Mouse (Mus musculus) intestine, postnatal 0 days (tissue): ENCODE data around the gene I0C0044D17Rik. TPM values are rescaled to one million over a fixed set of nuclear protein-coding genes. Genes with fewer than 3 reads are reported as not detected.

ENCODE experiments used
- ATAC-seq: fragments of 200-750 bp; cut with Nextera tagmentation; 2 replicates; pipeline ENCODE4 v1.8.0; 2017; ENCODE audit warnings: mild to moderate bottlenecking, moderate TSS enrichment, moderate library complexity
- H3K27ac ChIP-seq: fragments of 300-500 bp; sonication (generic); 2 replicates; pipeline ENCODE4 v1.5.1; 2014; ENCODE audit warnings: mild to moderate bottlenecking, low read depth, low read length, moderate library complexity
- H3K27me3 ChIP-seq: fragments of 300-500 bp; sonication (generic); replicated peaks from 2 replicates; pipeline ENCODE4 v1.6.1; 2014; ENCODE audit warnings: low read length, mixed read lengths; ENCODE audit not compliant: control insufficient read depth, insufficient read depth
- H3K36me3 ChIP-seq: fragments of 300-500 bp; sonication (generic); 2 replicates; pipeline ENCODE4 v1.6.1; 2014; ENCODE audit warnings: mild to moderate bottlenecking, moderate library complexity; ENCODE audit not compliant: control insufficient read depth, insufficient read depth
- H3K4me1 ChIP-seq: fragments of 300-500 bp; sonication (generic); replicated peaks from 2 replicates; pipeline ENCODE4 v1.6.1; 2014; ENCODE audit warnings: antibody characterized with exemption, low read length, mixed read lengths; ENCODE audit not compliant: control insufficient read depth, insufficient read depth
- H3K4me2 ChIP-seq: fragments of 300-500 bp; sonication (generic); replicated peaks from 2 replicates; pipeline ENCODE4 v1.6.1; 2014; ENCODE audit warnings: low read depth, mild to moderate bottlenecking, moderate library complexity
- H3K4me3 ChIP-seq: fragments of 300-500 bp; sonication (generic); 2 replicates; pipeline ENCODE4 v1.5.1; 2014; ENCODE audit warnings: low read depth, low read length
- H3K9ac ChIP-seq: fragments of 300-500 bp; sonication (generic); 2 replicates; pipeline ENCODE4 v1.6.1; 2014; ENCODE audit warnings: mild to moderate bottlenecking, low read depth, low read length
- H3K9me3 ChIP-seq: fragments of 300-500 bp; sonication (generic); 2 replicates; pipeline ENCODE4 v1.6.1; 2016; ENCODE audit warnings: mixed run types; ENCODE audit not compliant: control insufficient read depth
- CTCF ChIP-seq: sonication (generic); IDR thresholded peaks from 2 replicates; pipeline ENCODE4 v1.5.1; 2016; ENCODE audit warnings: low read depth, mild to moderate bottlenecking, control low read depth, antibody characterized with exemption, moderate library complexity
- WGBS: fragments of 180-500 bp; shearing (Covaris S2); extraction: QIAGEN DNeasy Blood & Tissue Kit; methylation state at CpG from one replicate; pipeline ENCODE4 v1.1.7; 2014; 5-methylcytosine and 5-hydroxymethylcytosine counted together
- polyA plus RNA-seq: library from polyadenylated mRNA; unstranded; fragments of >200 nt; fragmentation: Nextera tagmentation; extraction: Ambion mirVana; gene quantifications from 2 replicates; pipeline ENCODE4 v1.2.1, GENCODE M21; 2015

Gene I0C0044D17Rik
- polyA plus RNA-seq, 1 experiment from 2014 or later: not detected

GRCm38 (mm10) chr4:98817184-98817911 lies 6.3 kb downstream of the I0C0044D17Rik start, which contains the start of gene Kank4:
Gene Kank4, minus strand, starts transcription at chr4:98817537.
- Histone ChIP-seq H3K36me3 (no peaks in the 10 kb centered on the region), H3K4me3 (peak within 1 kb of the TSS; percentile 71), H3K4me2 (peak within 1 kb of the TSS; percentile 99), H3K9me3 (no peaks in the 10 kb centered on the region), H3K9ac (peak within 1 kb of the TSS; percentile 40), H3K4me1 (no peaks in the 10 kb centered on the region), H3K27ac (no peak within 1 kb of the TSS), H3K27me3 (peaks cover 14% of the 10 kb centered on the region)
- WGBS: under 1% methylated on average over 71 of the region's 72 CpGs
- peak; percentile 72 for ATAC-seq
- TF ChIP-seq CTCF: 0 out of 2 replicates have a peak, but pooled peaks have one; percentile 8

- ATAC-seq: no peak
- Histone ChIP-seq H3K36me3 (no peaks in the 10 kb centered on the region), H3K9me3 (no peaks in the 10 kb centered on the region), H3K9ac (peak overlapping the region; percentile 40; the same call in 1 of the 2 replicates), H3K27ac (no peak overlapping the region), H3K4me2 (peak overlapping the region; percentile 99), H3K27me3 (peaks cover 14% of the 10 kb centered on the region), H3K4me1 (no peaks in the 10 kb centered on the region), H3K4me3 (peak overlapping the region; percentile 71)
- no peak for TF ChIP-seq CTCF
- WGBS: 5% methylated on average over 14 of the region's 14 CpGs
These were observed 6.8 kb downstream of the I0C0044D17Rik start for GRCm38 (mm10) chr4:98816807-98817183.

- TF ChIP-seq CTCF: no peak
- no peaks in the 10 kb centered on the region for H3K36me3 ChIP-seq
- no peak for ATAC-seq
- H3K9ac ChIP-seq: no peak overlapping the region
- H3K27me3 ChIP-seq: no peaks in the 10 kb centered on the region
- H3K4me1 ChIP-seq: no peaks in the 10 kb centered on the region
- H3K4me2 ChIP-seq: no peak overlapping the region
- no peak overlapping the region for H3K27ac ChIP-seq
- H3K9me3 ChIP-seq: no peaks in the 10 kb centered on the region
- no peak overlapping the region for H3K4me3 ChIP-seq
- WGBS: 72% methylated on average over 9 of the region's 9 CpGs
These were observed 17.3 kb downstream of the I0C0044D17Rik start for GRCm38 (mm10) chr4:98806306-98806705.

- TF ChIP-seq CTCF: no peak
- no peak for ATAC-seq
- no peak overlapping the region for H3K27ac ChIP-seq
These were observed 18.2 kb downstream of the I0C0044D17Rik start for GRCm38 (mm10) chr4:98805291-98806048.

GRCm38 (mm10) chr4:98804476-98805134 lies 19.0 kb downstream of the I0C0044D17Rik start:
- no peak for TF ChIP-seq CTCF
- Histone ChIP-seq H3K9me3 (no peaks in the 10 kb centered on the region), H3K9ac (no peak overlapping the region), H3K36me3 (no peaks in the 10 kb centered on the region), H3K4me2 (no peak overlapping the region), H3K27me3 (no peaks in the 10 kb centered on the region), H3K27ac (no peak overlapping the region), H3K4me1 (no peaks in the 10 kb centered on the region), H3K4me3 (no peak overlapping the region)
- ATAC-seq: no peak
- 83% methylated on average over 7 of the region's 7 CpGs for WGBS

More at GRCm38 (mm10) chr4:98805291-98806048, 18.2 kb downstream of the I0C0044D17Rik start:
- WGBS: 67% methylated on average over 12 of the region's 12 CpGs
- H3K9ac ChIP-seq: no peak overlapping the region
- H3K36me3 ChIP-seq: no peaks in the 10 kb centered on the region
- H3K4me2 ChIP-seq: no peak overlapping the region
- no peaks in the 10 kb centered on the region for H3K9me3 ChIP-seq
- no peaks in the 10 kb centered on the region for H3K27me3 ChIP-seq
- H3K4me1 ChIP-seq: no peaks in the 10 kb centered on the region
- H3K4me3 ChIP-seq: no peak overlapping the region

GRCm38 (mm10) chr4:98801775-98802174 lies 21.9 kb downstream of the I0C0044D17Rik start:
- Histone ChIP-seq H3K4me1 (no peaks in the 10 kb centered on the region), H3K9ac (no peak overlapping the region), H3K36me3 (no peaks in the 10 kb centered on the region), H3K4me3 (no peak overlapping the region), H3K27me3 (no peaks in the 10 kb centered on the region), H3K4me2 (no peak overlapping the region), H3K9me3 (no peaks in the 10 kb centered on the region), H3K27ac (no peak overlapping the region)
- no peak for ATAC-seq
- WGBS: 86% methylated on average over 11 of the region's 11 CpGs
- no peak for TF ChIP-seq CTCF
